Mouse (Mus musculus): Measurements from ENCODE around the gene Olfr1383.
"Not testable (repeated sequence)": the region's sequence is repeated elsewhere in the genome, so short reads cannot be mapped to it uniquely, and the experiment has no call there.

Gene Olfr1383

DNA sequence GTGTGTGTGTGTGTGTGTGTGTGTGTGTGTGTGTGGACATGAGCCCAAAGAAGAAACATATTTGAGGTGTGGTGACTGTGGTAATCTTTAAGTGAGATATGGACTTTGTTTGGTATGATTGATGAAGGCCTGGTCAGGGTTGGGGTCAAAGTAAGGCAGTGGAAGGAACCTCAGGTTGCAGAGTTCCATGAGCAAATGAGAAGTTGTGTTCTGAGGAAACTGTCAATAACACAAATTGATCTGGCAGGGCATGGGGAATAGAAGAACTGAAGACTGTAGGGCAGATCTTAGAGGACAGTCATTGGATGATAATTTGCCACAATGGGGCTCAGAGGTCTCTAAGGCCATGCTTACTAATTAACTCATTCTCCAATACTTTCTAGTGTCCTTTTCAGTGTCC lies at the start of gene Olfr1383:
Gene Olfr1383 (plus strand): TSS at position 301 of the 400 bp plus-strand sequence.
- no peak for DNase-seq

DNA sequence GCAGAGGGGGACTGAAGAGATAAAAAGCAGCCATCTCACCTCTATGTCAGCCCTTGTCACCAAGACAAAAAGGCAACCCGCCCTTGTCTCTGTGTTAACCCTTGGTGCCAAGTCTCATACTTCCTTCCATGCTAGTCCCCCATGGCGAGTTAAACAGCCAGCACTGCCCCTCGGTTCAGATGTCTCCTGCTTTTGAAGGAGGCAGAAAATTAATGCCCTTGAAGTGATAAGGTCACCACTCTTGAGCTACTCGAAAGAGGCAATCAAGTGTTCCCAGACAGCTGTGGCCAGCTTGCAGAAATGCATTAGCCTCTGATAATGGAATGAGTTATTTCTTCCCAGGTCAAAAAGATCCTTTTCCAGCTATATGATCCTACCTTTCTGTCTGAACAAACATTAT lies 33.5 kb upstream of the Olfr1383 start:
- DNase-seq = peak; percentile 48

DNA sequence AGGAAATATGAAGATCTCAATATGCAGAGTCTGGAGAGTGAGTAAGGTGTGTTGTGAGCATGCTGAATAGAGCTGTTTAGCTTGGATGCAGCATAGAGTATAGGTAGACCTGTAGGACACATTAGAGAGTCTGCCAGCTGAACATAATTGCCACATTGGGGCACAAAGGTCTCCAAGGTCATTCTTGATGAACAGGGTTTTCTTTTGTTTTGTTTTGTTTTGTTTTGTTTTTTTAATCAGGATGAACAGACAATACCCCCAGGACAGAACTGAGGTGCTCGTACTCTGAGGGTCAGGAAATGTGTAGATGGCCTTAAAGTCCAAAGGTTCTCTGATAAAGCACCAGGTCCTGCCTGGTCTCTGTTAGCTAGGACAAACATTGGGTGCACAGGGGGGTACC lies 30.7 kb upstream of the Olfr1383 start, which contains the start of gene Olfr1385:
Gene Olfr1385 (plus strand): TSS at position 301 of the 400 bp plus-strand sequence.
- not testable (repeated sequence) for DNase-seq

DNA sequence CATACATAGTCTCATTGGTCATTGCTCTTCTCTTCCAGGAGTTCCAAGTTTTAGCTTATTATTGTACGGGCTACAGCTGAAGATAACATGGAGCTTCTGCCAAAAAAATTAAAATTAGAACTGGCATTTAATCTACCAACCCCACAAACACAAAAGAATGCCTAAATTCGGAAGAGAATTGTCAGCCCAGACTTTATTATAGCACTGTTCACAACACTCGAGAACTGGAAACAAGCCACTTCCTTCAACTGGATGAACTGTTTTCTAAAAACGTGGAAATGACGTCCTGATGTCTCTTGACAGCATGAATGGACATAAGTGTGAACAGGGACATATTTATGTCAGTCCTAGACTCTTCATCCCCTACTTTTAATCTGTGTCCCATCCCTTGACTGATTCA lies 1.4 kb upstream of the Olfr1383 start:
- no peak for DNase-seq

DNA sequence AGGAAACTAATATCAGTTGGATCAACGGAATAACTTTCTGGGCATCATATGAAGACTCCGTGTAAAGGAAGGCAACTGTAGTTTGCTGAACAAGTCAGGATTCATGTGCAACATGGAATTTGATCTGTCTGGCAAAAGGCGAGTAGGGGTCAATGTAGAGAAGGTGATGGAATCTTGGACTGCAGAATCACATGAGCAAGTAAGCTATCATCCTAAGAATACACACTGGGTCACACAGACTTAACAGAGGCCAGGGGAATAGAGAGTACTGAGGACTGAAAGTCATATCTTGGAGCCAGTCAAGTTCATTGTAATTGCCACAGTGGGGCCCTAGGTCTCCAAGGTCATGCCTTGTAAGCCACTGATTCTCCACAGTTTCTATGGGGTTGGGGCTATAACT lies 8.5 kb downstream of the Olfr1383 start, which contains the start of gene Olfr1382:
Gene Olfr1382 (plus strand): TSS at position 301 of the 400 bp plus-strand sequence.
- no peak for DNase-seq

DNA sequence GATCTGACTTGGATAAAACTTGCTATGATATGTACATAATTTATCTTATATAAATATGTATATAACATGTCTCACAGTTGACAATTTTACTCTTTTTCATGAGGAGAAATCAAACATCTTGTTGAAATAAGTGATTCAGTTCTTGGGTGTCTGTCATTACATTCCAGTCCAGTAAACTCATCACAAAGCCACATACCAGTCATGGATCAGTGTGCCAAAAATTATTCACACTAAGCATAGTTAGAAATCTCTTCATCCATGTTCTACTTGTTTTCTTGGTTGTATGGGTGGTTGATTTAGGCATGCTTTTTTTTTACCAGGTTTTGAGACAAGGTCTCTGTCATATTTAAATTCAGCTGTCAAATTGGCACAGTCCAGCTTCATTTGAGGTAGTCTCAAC lies 13.3 kb downstream of the Olfr1383 start:
- DNase-seq = no peak

DNA sequence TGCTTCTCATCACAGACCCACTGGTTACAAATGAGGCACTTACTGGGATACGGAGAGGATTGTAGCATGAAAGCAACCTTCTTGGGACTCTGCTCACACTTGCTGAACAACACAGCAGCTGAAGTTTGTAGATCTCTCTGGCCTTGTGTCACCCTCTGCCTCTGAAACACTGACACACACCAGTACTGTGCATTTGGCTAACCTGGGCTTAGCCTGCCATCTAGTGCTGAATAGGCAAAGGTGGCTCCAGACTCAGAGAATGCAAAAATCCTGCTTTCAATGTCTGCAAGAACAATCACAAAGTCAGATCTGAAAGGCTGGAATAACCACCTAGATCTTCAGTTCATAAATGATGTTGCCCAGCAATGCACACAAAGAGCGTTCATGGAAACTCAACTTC lies 17.2 kb downstream of the Olfr1383 start:
- DNase-seq = not testable (repeated sequence)

DNA sequence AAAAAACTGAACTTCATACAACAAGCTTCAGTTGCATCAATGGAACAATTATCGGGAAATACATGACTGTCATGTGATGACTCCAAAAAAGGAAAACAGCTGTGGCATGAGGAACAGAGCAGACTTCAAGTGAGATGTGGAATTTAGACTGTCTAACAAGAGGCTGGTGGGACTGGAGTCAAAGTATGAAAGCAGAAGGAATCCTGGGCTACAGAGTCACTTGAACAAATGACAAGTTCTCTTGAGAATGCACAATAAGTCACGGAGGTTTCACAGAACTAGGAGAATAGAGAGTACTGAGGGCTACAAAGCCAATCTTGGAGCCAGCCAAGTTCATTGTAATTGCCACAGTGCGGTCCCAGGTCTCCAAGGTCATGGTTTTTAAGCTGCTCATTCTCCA lies 23.7 kb downstream of the Olfr1383 start, which contains the start of gene Olfr1381:
Gene Olfr1381 (plus strand): TSS at position 301 of the 400 bp plus-strand sequence.
- DNase-seq = not testable (repeated sequence)

DNA sequence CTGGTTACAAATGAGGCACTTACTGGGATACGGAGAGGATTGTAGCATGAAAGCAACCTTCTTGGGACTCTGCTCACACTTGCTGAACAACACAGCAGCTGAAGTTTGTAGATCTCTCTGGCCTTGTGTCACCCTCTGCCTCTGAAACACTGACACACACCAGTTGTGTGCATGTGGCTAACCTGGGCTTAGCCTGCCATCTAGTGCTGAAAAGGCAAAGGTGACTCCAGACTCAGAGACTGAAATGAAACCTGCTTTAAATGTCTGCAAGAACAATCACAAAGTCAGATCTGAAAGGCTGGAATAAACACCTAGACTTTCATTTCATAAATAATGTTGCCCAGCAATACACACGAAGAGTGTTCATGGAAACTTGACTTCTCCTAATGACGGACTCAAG lies 34.6 kb downstream of the Olfr1383 start:
- DNase-seq = not testable (repeated sequence)

DNA sequence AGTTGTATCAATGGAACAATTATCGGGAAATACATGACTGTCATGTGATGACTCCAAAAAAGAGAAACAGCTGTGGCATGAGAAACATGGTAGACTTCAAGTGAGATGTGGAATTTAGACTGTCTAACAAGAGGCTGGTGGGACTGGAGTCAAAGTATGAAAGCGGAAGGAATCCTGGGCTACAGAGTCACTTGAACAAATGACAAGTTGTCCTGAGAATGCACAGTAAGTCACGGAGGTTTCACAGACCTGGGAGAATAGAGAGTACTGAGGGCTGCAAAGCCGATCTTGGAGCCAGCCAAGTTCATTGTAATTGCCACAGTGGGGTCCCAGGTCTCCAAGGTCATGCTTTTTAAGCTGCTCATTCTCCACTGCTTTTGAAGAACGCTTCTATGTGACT lies 37.1 kb downstream of the Olfr1383 start, which contains the start of gene Olfr1380:
Gene Olfr1380 (plus strand): TSS at position 301 of the 400 bp plus-strand sequence.
- not testable (repeated sequence) for DNase-seq

DNA sequence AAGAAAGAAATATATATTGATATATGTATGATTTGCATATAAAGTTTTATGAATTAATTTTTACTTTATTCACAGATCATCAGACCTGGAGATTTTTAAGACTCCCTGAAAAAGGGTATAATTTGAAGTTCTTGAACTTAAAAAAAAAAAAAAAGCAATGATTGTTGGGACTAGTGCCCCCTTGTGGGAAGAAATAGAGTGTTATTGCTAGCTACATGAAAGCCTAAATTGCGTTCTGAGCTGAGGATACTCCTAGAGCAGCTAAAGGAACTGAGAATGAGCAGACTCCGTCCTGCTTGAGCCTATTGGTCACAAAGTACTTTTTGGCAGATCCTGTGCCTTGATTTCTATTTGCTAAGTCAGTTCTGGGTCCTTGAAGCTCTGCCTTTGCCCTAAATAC lies 55.6 kb downstream of the Olfr1383 start:
- not testable (repeated sequence) for DNase-seq

Measured in heart, adult 11 months (tissue).